Mouse (Mus musculus) heart, postnatal 0 days (tissue): ENCODE results near the gene Gpr39. TPM values are rescaled to one million over a fixed set of nuclear protein-coding genes. Genes with fewer than 3 reads are reported as not detected.

Experiments used
- ATAC-seq: fragments of 200-750 bp; cut with Nextera tagmentation; 2 replicates; pipeline ENCODE4 v1.8.0; 2017; ENCODE audit warnings: low read depth, moderate number of reproducible peaks, moderate library complexity; ENCODE audit not compliant: insufficient read depth
- DNase-seq: peaks from one replicate; pipeline ENCODE4 v3.0.0-alpha.2; 2016; ENCODE audit warnings: low spot score
- H3K27ac ChIP-seq: fragments of 300-500 bp; sonication (generic); 2 replicates; pipeline ENCODE4 v1.5.1; 2014; ENCODE audit warnings: low read depth, mild to moderate bottlenecking
- H3K27me3 ChIP-seq: fragments of 300-500 bp; sonication (generic); 2 replicates; pipeline ENCODE4 v1.6.1; 2014; ENCODE audit warnings: low read length, mixed read lengths; ENCODE audit not compliant: control insufficient read depth, insufficient read depth
- H3K36me3 ChIP-seq: fragments of 300-500 bp; sonication (generic); replicated peaks from 2 replicates; pipeline ENCODE4 v1.6.1; 2014; ENCODE audit warnings: low read length, mixed read lengths; ENCODE audit not compliant: control insufficient read depth, insufficient read depth
- H3K4me1 ChIP-seq: fragments of 300-500 bp; sonication (generic); 2 replicates; pipeline ENCODE4 v1.6.1; 2014; ENCODE audit warnings: antibody characterized with exemption; ENCODE audit not compliant: control insufficient read depth, insufficient read depth
- H3K4me2 ChIP-seq: fragments of 300-500 bp; sonication (generic); 2 replicates; pipeline ENCODE4 v1.6.1; 2014; ENCODE audit warnings: low read depth, mild to moderate bottlenecking, low read length, moderate library complexity
- H3K4me3 ChIP-seq: fragments of 300-500 bp; sonication (generic); 2 replicates; pipeline ENCODE4 v1.5.1; 2014; ENCODE audit warnings: low read depth, low read length
- H3K9ac ChIP-seq: fragments of 300-500 bp; sonication (generic); replicated peaks from 2 replicates; pipeline ENCODE4 v1.6.1; 2014; ENCODE audit warnings: low read depth, low read length, mixed read lengths
- H3K9me3 ChIP-seq: fragments of 300-500 bp; sonication (generic); replicated peaks from 2 replicates; pipeline ENCODE4 v1.6.1; 2016; ENCODE audit warnings: low read length; ENCODE audit not compliant: control insufficient read depth
- CTCF ChIP-seq: IDR thresholded peaks from 2 replicates; pipeline ENCODE4 v1.5.1; 2016; ENCODE audit warnings: antibody characterized with exemption, control low read depth, low read depth
- EP300 ChIP-seq: IDR thresholded peaks from 2 replicates; pipeline ENCODE4 v1.6.1; 2016; ENCODE audit warnings: antibody characterized with exemption, low read depth
- WGBS: fragments of 180-500 bp; shearing (Covaris S2); extraction: QIAGEN DNeasy Blood & Tissue Kit; methylation state at CpG from one replicate; pipeline ENCODE4 v1.1.7; 2014; 5-methylcytosine and 5-hydroxymethylcytosine counted together
- polyA plus RNA-seq: library from polyadenylated mRNA; unstranded; fragments of >200 nt; fragmentation: Nextera tagmentation; extraction: Ambion mirVana; gene quantifications from 2 replicates; pipeline ENCODE4 v1.2.1, GENCODE M21; 2015
- total RNA-seq: library from RNA; depleted of rRNA; stranded (reverse); fragments of >200 nt; gene quantifications from 2 replicates; pipeline ENCODE4 v1.2.3, GENCODE M21; 2014; ENCODE audit warnings: low replicate concordance

Gpr39 gene
- total and polyA plus RNA-seq, 2 experiments from 2014 or later, result 0.27 to 1.1 TPM

DNA sequence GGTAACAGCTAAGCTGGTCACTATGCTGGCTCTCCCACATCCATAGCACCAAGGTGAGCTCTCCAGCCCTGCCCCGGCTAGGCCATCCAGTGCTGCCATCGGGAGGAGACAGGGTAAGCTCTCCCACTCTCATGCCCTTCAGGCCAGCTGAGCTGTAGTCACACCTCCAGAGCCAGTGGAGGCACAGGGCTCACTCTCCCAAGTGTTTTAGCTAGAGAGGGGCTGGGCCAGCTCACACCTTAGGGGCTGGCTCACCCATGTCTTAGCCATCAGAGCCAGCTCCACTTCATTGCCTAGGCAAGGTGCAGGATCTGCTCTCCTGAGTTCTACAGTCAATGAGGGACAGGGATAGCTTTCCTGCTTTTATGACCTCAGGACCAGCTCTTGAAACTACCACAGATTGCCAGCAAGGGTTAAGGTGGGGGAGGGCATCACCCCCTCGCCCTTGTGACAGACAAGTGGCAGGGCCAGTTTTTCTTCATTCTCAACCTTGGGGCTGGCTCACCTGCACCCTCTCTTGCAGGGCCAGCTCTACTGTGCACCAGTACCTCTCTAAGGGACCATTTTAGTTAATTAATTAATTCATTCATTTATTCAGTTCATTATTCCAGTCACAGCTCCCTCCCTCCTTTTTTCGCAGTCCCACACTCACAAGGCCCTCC is 78.7 kb downstream of the Gpr39 start:
- H3K27me3 ChIP-seq, result no peaks in the 10 kb centered on the region
- no peak overlapping the region for H3K27ac ChIP-seq
- no peak for ATAC-seq
- TF ChIP-seq CTCF (no peak), EP300 (no peak)
- no peak overlapping the region for H3K4me3 ChIP-seq
- no peak overlapping the region for H3K4me2 ChIP-seq
- no peak for DNase-seq
- H3K9me3 ChIP-seq, result no peaks in the 10 kb centered on the region
- WGBS, result 79% methylated on average over 4 of the region's 4 CpGs
- no peaks in the 10 kb centered on the region for H3K36me3 ChIP-seq
- no peaks in the 10 kb centered on the region; the same call in 1 of the 2 replicates for H3K4me1 ChIP-seq
- H3K9ac ChIP-seq, result no peak overlapping the region

DNA sequence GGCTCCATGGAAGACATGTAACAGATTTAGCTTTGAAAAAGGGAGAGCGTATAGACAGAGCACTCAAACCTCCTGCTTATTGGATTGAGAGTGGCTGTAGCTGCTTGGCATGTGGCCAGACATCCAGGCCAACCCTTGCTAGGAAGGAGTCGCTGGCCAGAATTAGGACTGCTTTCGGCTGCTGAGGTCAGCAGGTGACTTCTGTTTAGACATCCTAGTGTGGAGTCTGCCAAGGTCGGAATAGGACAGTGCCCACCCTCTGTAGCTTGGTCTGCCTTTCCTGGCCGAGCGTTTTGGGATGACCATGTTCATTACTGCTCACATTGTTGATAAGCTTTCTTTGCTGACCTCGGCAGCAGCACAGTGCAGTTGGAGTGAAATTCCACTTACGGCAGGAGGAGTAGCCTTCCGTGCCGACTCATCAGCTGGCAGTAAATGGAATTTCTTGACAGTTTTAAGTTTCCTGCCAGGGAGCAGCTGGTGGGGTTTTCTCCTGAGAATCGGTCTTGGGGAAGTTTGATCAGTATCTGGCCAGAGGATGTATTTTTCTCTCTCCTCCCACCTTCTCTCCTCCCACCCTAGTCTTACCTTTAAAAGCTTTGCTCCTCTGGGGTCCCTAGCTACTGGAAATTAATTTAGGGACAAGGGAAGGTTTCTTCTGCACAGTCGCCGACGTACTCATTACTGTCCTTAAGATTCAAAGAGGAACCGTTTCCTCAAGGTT is 83.3 kb downstream of the Gpr39 start:
- Histone ChIP-seq H3K36me3 (no peaks in the 10 kb centered on the region), H3K9ac (no peak overlapping the region), H3K4me2 (peak overlapping the region; percentile 45), H3K4me1 (no peaks in the 10 kb centered on the region; the same call in 1 of the 2 replicates), H3K27ac (no peak overlapping the region), H3K4me3 (no peak overlapping the region; the same call in 1 of the 2 replicates), H3K9me3 (no peaks in the 10 kb centered on the region), H3K27me3 (no peaks in the 10 kb centered on the region)
- 29% methylated on average over 15 of the region's 15 CpGs for WGBS
- TF ChIP-seq CTCF (no peak), EP300 (no peak)
- peak; percentile 36 for DNase-seq
- ATAC-seq, result peak; percentile 30; the same call in 1 of the 2 replicates

DNA sequence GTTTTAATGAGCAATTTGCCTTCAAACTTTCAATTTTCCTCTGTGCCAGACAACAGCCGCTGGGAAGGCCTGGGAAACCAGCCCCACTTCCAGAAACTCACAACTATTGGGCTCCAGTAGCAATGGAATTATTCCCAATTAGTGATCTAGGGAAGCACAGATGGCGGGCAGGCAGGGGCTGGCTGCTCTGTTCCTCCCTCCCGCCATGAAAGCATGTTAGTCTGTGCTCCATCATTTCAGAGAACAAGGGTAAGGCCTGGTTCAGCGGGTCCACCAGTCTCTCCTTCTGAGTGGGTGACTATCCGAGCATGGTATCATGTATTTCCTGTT is 83.9 kb downstream of the Gpr39 start:
- Histone ChIP-seq H3K36me3 (no peaks in the 10 kb centered on the region), H3K9ac (no peak overlapping the region), H3K9me3 (no peaks in the 10 kb centered on the region), H3K4me3 (no peak overlapping the region), H3K27me3 (no peaks in the 10 kb centered on the region), H3K4me2 (no peak overlapping the region), H3K27ac (no peak overlapping the region), H3K4me1 (no peaks in the 10 kb centered on the region; the same call in 1 of the 2 replicates)
- ATAC-seq, result no peak
- no peak for DNase-seq
- 77% methylated on average over 5 of the region's 5 CpGs for WGBS
- TF ChIP-seq EP300 (no peak), CTCF (no peak)

DNA sequence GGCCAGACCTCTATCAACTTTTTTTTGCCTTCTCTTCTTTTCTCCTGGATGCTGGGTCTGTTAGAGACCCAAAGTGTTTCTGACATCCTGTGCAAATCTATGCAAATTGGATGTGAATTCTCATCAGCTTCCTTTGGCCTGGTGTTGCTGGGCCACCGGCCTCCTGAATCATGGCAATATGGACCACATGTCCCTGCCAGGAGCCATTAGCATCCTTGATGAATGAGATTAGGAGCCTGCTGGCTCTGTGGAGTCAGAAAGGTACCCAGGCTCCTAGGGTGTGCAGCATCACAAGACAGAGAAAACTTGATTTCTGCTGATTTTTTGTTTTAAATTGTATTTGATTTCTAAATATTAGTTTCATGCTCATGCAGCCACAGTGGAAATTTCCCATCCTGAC is 85.3 kb downstream of the Gpr39 start:
- no peak overlapping the region for H3K4me3 ChIP-seq
- no peak overlapping the region for H3K27ac ChIP-seq
- ATAC-seq (no peak), DNase-seq (no peak)
- no peak overlapping the region for H3K4me2 ChIP-seq
- no peaks in the 10 kb centered on the region; the same call in 1 of the 2 replicates for H3K4me1 ChIP-seq
- H3K9me3 ChIP-seq, result no peaks in the 10 kb centered on the region
- TF ChIP-seq CTCF (no peak), EP300 (no peak)
- H3K36me3 ChIP-seq, result no peaks in the 10 kb centered on the region
- WGBS, result 72% methylated on average over 1 of the region's 1 CpGs
- H3K9ac ChIP-seq, result no peak overlapping the region
- H3K27me3 ChIP-seq, result no peaks in the 10 kb centered on the region

DNA sequence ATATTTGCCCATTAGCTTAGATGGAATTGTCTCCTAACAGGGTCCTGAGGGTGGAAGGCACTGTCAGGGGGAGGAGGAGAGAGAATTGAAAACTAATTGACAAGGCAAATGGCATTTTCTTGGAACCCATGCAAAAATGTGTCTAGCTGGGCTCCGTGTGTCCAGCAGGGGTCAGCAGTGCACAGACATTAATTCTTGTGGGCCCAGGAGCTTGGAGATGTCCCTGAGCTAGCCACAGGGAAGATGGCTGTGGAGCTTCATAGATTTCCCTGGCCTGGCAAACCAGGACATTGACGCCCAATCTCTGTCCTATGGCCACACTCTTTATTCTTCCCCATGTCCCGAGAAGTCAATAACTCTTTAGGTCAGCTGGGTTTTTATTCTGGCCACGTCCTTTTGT is 113.0 kb downstream of the Gpr39 start:
- Histone ChIP-seq H3K9me3 (no peaks in the 10 kb centered on the region), H3K36me3 (no peaks in the 10 kb centered on the region)
- WGBS, result 26% methylated on average over 4 of the region's 4 CpGs

More for the DNA sequence above, 113.0 kb downstream of the Gpr39 start:
- Histone ChIP-seq H3K4me1 (no peaks in the 10 kb centered on the region), H3K4me2 (no peak overlapping the region), H3K9ac (no peak overlapping the region), H3K27ac (no peak overlapping the region), H3K4me3 (no peak overlapping the region), H3K27me3 (no peaks in the 10 kb centered on the region)
- peak; percentile 35 for DNase-seq
- no peak for ATAC-seq
- TF ChIP-seq CTCF (peak; percentile 86), EP300 (no peak)
